Mouse (Mus musculus) lung, embryonic 16.5 days (tissue): Measurements from ENCODE around the gene Rexo2. TPM values are rescaled to one million over a fixed set of nuclear protein-coding genes. Genes with fewer than 3 reads are reported as not detected.
A peak's percentile ranks its signal among the peaks of the same experiment; 100 is the strongest.
"Not testable (repeated sequence)": the region's sequence is repeated elsewhere in the genome, so short reads cannot be mapped to it uniquely, and the experiment has no call there.

Source experiments
- ATAC-seq: fragments of 200-750 bp; cut with Nextera tagmentation; 2 replicates; pipeline ENCODE4 v1.8.0; 2017; ENCODE audit warnings: low read depth, mild to moderate bottlenecking, moderate library complexity
- H3K27ac ChIP-seq: fragments of 300-500 bp; sonication (generic); 2 replicates; pipeline ENCODE4 v1.5.1; 2014; ENCODE audit warnings: mild to moderate bottlenecking, control low read depth, low read length
- H3K27me3 ChIP-seq: fragments of 300-500 bp; sonication (generic); 2 replicates; pipeline ENCODE4 v1.6.1; 2014; ENCODE audit warnings: low read depth, low read length, mixed read lengths; ENCODE audit not compliant: control insufficient read depth, insufficient read depth
- H3K36me3 ChIP-seq: fragments of 300-500 bp; sonication (generic); 2 replicates; pipeline ENCODE4 v1.6.1; 2014; ENCODE audit warnings: low read length; ENCODE audit not compliant: control insufficient read depth, insufficient read depth
- H3K4me1 ChIP-seq: fragments of 300-500 bp; sonication (generic); replicated peaks from 2 replicates; pipeline ENCODE4 v1.6.1; 2014; ENCODE audit warnings: low read length, mixed read lengths; ENCODE audit not compliant: control insufficient read depth, insufficient read depth
- H3K4me2 ChIP-seq: fragments of 300-500 bp; sonication (generic); 2 replicates; pipeline ENCODE4 v1.6.1; 2014; ENCODE audit warnings: low read depth, low read length, control low read depth
- H3K4me3 ChIP-seq: fragments of 300-500 bp; sonication (generic); 2 replicates; pipeline ENCODE4 v1.5.1; 2014; ENCODE audit warnings: mild to moderate bottlenecking, low read length, control low read depth
- H3K9ac ChIP-seq: fragments of 300-500 bp; sonication (generic); 2 replicates; pipeline ENCODE4 v1.6.1; 2014; ENCODE audit warnings: low read length, control low read depth
- H3K9me3 ChIP-seq: fragments of 300-500 bp; sonication (generic); 2 replicates; pipeline ENCODE4 v1.6.1; 2016; ENCODE audit warnings: low read length; ENCODE audit not compliant: control insufficient read depth
- WGBS: fragments of 180-500 bp; shearing (Covaris S2); extraction: QIAGEN DNeasy Blood & Tissue Kit; methylation state at CpG from one replicate; pipeline ENCODE4 v1.1.7; 2014; 5-methylcytosine and 5-hydroxymethylcytosine counted together
- polyA plus RNA-seq: library from polyadenylated mRNA; unstranded; fragments of >200 nt; fragmentation: Nextera tagmentation; extraction: Ambion mirVana; gene quantifications from 2 replicates; pipeline ENCODE4 v1.2.1, GENCODE M21; 2015

The Rexo2 gene
- polyA plus RNA-seq, 1 experiment from 2014 or later, result 106 TPM

- Histone ChIP-seq H3K4me3 (no peak overlapping the region), H3K27ac (no peak overlapping the region), H3K9me3 (no peaks in the 10 kb centered on the region), H3K36me3 (no peaks in the 10 kb centered on the region), H3K27me3 (no peaks in the 10 kb centered on the region), H3K9ac (no peak overlapping the region), H3K4me1 (peaks cover 7% of the 10 kb centered on the region; the same call in 1 of the 2 replicates), H3K4me2 (no peak overlapping the region)
- WGBS, result 82% methylated on average over 10 of the region's 10 CpGs
- no peak for ATAC-seq
Measured at GRCm38 (mm10) chr9:48476236-48477165, 3.9 kb downstream of the Rexo2 start.

DNA sequence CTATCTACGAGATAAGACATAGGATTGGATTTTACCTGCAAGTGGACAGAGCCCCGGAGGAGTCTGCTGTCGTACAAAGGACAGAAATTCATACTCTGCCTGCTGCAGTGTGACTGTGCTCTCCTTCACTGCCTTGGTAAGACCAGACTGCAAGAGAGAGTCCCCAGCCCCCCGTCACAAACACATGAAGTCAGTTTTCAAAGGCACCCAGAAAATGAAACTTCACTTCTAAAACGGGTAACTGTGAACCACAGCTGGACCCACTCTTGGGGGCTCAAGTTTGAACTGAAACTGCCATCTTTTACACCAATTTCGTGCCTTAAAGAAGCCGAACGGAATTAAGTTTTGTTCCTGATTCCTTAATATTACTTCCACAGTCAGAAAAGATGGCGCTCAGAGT is 6.1 kb downstream of the Rexo2 start:
- ATAC-seq, result no peak
- Histone ChIP-seq H3K4me1 (no peaks in the 10 kb centered on the region), H3K27me3 (no peaks in the 10 kb centered on the region), H3K27ac (no peak overlapping the region), H3K36me3 (no peaks in the 10 kb centered on the region), H3K9ac (no peak overlapping the region), H3K4me3 (no peak overlapping the region), H3K4me2 (no peak overlapping the region), H3K9me3 (no peaks in the 10 kb centered on the region)
- 91% methylated on average over 9 of the region's 9 CpGs for WGBS

DNA sequence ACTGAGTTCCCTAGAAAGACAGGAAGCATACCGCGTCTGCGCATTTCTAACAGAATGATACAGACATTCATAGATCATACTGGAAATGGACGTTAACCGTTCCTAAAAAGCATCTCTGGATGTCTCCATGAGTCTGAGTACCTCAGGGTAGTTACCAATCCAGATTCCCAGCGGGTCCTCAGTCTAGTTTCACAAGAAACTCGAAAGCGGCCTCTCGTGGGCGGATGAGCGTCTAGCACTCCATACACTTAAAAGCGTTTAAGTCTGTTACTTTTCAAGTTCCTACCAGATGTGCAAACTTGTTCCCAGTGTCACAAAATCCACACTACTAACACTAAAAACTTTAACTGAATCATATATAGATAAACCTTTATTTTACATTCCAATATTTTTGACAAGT is 7.3 kb downstream of the Rexo2 start:
- H3K27ac ChIP-seq, result no peak overlapping the region
- no peak for ATAC-seq
- H3K4me3 ChIP-seq, result no peak overlapping the region
- WGBS, result 80% methylated on average over 12 of the region's 12 CpGs
- no peaks in the 10 kb centered on the region for H3K9me3 ChIP-seq
- no peaks in the 10 kb centered on the region for H3K27me3 ChIP-seq
- no peaks in the 10 kb centered on the region; the same call in 1 of the 2 replicates for H3K36me3 ChIP-seq
- H3K9ac ChIP-seq, result no peak overlapping the region
- H3K4me1 ChIP-seq, result no peaks in the 10 kb centered on the region
- H3K4me2 ChIP-seq, result no peak overlapping the region

- no peak overlapping the region for H3K4me2 ChIP-seq
- no peak overlapping the region for H3K9ac ChIP-seq
- 67% methylated on average over 15 of the region's 15 CpGs for WGBS
- H3K9me3 ChIP-seq, result no peaks in the 10 kb centered on the region
- H3K4me1 ChIP-seq, result no peaks in the 10 kb centered on the region
- 0 out of 2 replicates have a peak, but pooled peaks have one; percentile 34 for ATAC-seq
- no peak overlapping the region for H3K4me3 ChIP-seq
- no peaks in the 10 kb centered on the region for H3K27me3 ChIP-seq
- peaks cover 4% of the 10 kb centered on the region for H3K36me3 ChIP-seq
- no peak overlapping the region for H3K27ac ChIP-seq
Measured at GRCm38 (mm10) chr9:48472441-48473025, 7.9 kb downstream of the Rexo2 start.

GRCm38 (mm10) chr9:48467471-48467870 is 13.0 kb downstream of the Rexo2 start:
- not testable (repeated sequence) for H3K4me1 ChIP-seq, H3K27ac ChIP-seq, ATAC-seq, H3K4me3 ChIP-seq, H3K4me2 ChIP-seq, H3K27me3 ChIP-seq, H3K36me3 ChIP-seq, H3K9ac ChIP-seq, H3K9me3 ChIP-seq
- 93% methylated on average over 5 of the region's 5 CpGs for WGBS

GRCm38 (mm10) chr9:48466804-48467203 is 13.6 kb downstream of the Rexo2 start:
- 64% methylated on average over 3 of the region's 3 CpGs for WGBS

DNA sequence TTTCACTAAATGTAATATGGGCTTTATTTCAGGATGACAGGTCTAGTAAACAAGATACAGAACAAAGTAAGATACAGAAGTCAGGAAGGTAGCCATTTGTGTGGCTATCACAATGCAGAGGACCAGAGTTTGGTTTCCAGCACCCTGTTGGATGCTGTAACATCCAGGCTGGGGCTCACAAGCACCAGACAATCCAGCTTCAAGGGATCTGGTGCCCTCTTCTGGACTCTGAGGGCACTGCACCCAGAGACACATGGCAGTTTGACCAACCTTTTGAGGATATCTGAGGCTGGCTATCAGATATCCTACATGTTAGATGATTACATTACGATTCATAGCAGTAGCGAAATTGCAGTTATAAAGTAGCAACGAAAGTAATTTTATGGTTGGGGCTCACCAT is 14.8 kb downstream of the Rexo2 start:
- H3K9me3 ChIP-seq, result 0 out of 2 replicates have a peak, but pooled peaks cover 2% of the 10 kb centered on the region
- WGBS, result 97% methylated on average over 3 of the region's 3 CpGs
- H3K27ac ChIP-seq, result no peak overlapping the region
- no peak overlapping the region for H3K4me3 ChIP-seq
- no peak overlapping the region for H3K9ac ChIP-seq
- H3K4me2 ChIP-seq, result no peak overlapping the region
- no peaks in the 10 kb centered on the region for H3K4me1 ChIP-seq
- peaks cover 10% of the 10 kb centered on the region for H3K36me3 ChIP-seq
- ATAC-seq, result no peak
- no peaks in the 10 kb centered on the region for H3K27me3 ChIP-seq

More at GRCm38 (mm10) chr9:48466804-48467203, 13.6 kb downstream of the Rexo2 start:
- Histone ChIP-seq H3K9ac (no peak overlapping the region), H3K9me3 (0 out of 2 replicates have a peak, but pooled peaks cover 2% of the 10 kb centered on the region), H3K27me3 (no peaks in the 10 kb centered on the region), H3K27ac (no peak overlapping the region), H3K36me3 (peaks cover 10% of the 10 kb centered on the region), H3K4me2 (no peak overlapping the region), H3K4me1 (no peaks in the 10 kb centered on the region), H3K4me3 (no peak overlapping the region)
- ATAC-seq, result no peak; the same call in 1 of the 2 replicates

DNA sequence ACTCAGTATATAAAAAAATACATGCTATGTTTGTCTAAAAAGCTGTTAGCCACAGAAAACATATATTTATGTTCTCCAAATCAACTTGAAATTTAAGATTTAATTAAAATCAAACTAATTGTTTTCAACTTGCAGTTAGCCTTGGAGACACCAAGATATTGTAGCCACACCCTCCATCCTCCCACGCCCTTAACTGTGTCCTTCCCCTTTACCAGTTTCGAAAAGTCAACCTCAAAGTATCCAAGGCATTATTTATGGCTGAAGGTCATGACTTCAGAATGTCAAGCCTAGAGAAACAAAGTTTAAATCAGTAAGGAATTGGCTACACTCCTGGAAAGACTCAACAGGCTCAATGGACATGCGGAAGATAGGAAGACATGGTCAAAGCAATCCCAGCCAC is 18.9 kb downstream of the Rexo2 start:
- no peak overlapping the region for H3K4me2 ChIP-seq
- ATAC-seq, result no peak
- H3K9me3 ChIP-seq, result 0 out of 2 replicates have a peak, but pooled peaks cover 2% of the 10 kb centered on the region
- no peaks in the 10 kb centered on the region for H3K4me1 ChIP-seq
- H3K36me3 ChIP-seq, result no peaks in the 10 kb centered on the region
- no peak overlapping the region for H3K27ac ChIP-seq
- no peaks in the 10 kb centered on the region for H3K27me3 ChIP-seq
- WGBS, result 83% methylated on average over 3 of the region's 3 CpGs
- no peak overlapping the region for H3K9ac ChIP-seq
- no peak overlapping the region for H3K4me3 ChIP-seq

- WGBS, result 86% methylated on average over 8 of the region's 8 CpGs
- no peak overlapping the region for H3K27ac ChIP-seq
- 0 out of 2 replicates have a peak, but pooled peaks cover 2% of the 10 kb centered on the region for H3K9me3 ChIP-seq
- no peaks in the 10 kb centered on the region for H3K27me3 ChIP-seq
- ATAC-seq, result no peak
- H3K4me1 ChIP-seq, result no peaks in the 10 kb centered on the region
- H3K4me3 ChIP-seq, result no peak overlapping the region
- no peaks in the 10 kb centered on the region for H3K36me3 ChIP-seq
- no peak overlapping the region for H3K4me2 ChIP-seq
- H3K9ac ChIP-seq, result no peak overlapping the region
Measured at GRCm38 (mm10) chr9:48460720-48461119, 19.7 kb downstream of the Rexo2 start.
